Mouse (Mus musculus) adrenal gland, adult (tissue): ENCODE measurements at regions not wholly inside any gene's neighbourhood (a gene's known extent, or its start where the extent isn't known, plus 50 kb on each side); places are given as distances from the start of the nearest gene placed in this dataset.

Experiments used
- DNase-seq, 2 experiments: peaks; one replicate each; pipeline ENCODE4 v3.0.0; 2022 to 2023; ENCODE audit warnings: low spot score in 1 of 2; ENCODE audit not compliant: inconsistent age in 2 of 2

DNA sequence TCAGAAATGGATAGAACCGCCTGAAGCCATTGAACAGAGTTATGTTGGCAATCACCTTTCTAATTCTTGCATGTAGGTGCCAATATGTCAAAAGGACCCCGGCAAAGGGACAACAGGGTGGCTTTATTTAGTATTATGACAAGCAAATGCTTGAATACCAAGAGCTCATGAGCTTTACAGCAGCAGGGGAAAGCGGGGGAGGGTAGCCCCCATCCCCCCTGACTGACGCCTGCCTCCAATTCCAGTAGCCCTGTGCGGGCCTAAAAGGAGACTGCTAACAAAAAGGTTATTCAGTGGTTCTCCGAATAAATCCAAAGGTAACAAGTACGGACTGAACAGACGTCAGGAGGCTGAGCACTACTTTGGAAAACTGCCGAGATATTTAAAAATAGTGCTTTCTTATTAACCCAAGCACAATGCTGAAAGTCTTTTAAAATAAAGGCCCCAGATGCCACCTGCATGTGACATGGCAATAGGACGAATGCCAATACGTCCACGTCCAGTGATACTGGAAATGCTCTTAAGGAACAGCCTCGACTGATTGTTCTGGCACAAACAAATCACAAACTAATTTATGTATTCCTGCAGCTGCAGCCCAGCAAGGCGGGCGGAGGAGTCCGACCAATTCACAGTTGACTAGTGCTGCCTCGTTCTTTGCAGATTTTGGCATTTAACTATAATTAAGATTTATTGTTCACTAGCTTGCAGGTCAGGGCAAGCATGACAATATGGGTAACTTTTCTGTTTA, 771.7 kb upstream of the Car8 start:
- DNase-seq: no peak

DNA sequence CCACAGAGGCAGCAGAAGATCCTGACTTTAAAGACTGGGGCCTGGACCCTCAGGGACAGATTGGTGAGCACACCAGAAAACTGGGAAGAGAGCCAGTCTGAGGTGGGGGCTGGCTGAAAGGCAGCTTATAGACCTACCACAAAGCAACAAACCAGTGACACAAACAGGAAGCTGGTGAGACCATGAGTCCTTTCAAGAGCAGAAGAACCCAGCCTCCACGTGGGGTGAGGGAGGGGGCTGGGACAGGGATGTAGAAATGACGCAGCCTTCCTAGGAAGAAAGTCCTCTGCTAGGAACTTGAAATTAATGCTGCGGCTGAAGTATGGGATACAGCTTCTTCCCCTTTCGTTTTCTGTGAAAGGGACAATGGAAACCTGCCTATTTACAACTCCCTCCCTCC, 770.8 kb upstream of the Car8 start:
- peak in 1 of 2 experiments; percentile 49 for DNase-seq

DNA sequence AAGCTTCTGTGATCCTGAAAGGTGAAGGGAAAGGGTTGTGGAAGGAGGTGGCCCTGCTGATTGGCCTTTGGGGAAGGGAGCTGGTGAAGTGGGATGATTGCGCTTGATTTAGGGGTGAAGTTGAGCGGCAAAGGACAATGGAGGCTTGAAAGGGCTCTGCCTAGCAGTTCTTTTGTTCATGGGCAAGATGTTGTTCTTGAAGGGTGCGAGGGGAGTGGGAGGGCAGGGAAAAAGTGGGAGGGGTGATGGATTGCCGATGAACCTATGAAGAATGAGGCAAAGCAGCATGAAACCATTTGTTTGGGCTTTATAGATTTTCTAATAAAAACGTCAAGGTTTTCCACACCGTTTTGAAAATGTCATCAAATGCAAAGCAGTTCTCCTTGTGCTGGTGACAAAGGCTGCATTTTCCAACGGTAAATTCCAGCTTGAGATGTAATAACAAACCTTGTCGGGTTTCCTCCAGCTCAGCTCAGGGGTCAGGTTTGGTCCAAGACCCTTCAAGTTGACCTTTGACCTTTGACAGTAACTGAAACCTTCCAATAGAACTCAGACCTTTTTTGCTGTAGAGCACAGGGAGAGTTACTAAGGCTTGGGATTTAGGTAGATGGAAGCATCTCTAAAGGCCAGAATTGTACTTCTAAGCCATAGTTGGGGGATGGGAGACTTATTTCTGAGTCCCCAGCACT, 767.2 kb upstream of the Car8 start:
- DNase-seq: no peak

DNA sequence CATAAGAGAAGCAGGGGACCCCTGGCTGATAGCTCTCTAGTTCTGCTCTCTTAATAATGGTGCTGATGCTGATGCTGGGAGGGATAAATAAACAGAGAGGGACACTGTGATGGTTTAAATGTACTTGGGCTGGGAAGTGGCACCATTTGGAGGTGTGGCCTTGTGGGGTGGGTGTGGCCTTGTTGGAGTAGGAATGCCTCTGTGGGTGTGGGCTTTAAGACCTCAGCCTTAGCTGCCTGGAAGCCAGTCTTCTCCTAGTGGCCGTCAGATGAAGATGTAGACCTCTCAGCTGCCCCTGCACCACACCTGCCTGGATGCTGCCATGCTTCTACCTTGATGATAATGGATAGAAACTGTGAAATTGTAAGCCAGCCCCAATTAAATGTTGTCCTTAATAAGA, 765.0 kb upstream of the Car8 start:
- no peak for DNase-seq

DNA sequence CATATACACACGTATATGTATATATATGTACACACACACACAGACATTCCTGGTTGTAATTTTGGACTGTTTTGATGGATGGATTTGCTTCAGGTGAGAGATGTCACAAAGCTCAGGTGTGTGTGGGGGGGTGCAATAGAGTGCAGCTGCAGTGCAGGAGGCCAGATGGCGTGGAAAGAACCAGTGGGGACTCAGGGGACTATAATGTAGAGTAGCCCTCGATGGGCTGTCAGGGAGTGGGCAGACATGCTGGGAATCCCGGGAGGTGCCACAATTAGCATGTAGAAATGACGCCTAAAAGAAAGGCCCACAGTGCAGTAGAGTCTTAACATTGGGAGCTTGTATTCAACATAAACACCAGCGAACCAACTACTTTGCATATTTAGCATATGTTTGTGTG, 763.5 kb upstream of the Car8 start:
- no peak for DNase-seq

DNA sequence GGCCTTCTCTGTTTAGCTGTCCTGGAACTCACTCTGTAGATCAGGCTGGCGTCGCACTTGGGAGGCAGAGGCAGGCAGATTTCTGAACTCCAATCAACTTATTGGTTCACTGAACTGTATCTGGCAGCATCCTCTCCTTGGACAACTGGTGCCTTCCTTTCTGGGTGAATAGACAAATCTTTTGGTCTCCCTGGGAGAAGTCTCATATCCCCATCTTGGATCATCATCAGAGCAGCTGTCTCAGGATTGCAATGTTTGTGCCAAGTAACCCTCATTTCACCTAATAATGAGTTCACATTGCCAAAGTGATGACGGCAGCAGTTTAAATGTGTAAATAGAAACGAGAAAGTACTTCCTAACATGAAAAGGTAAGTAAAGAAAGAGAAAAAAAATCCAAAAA, 759.8 kb upstream of the Car8 start:
- DNase-seq: no peak

DNA sequence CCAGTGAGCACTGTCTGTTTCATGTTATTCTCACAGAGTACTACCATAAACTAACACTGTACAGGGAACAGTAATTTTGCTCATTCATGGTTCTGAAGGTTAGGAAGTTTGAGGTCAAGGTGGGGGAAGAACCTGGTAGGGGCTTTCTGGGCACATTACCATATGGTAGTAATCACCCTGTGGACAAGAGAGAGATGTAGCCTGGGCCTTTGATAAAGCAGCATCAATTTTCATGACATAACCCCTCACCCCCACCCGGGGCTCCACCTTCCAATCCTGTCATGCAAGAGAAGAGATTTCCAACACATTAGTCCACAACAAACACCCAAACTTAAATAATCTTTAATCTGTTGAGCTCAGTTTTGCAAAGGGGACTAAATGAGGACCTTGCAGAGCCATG, 753.3 kb upstream of the Car8 start:
- no peak for DNase-seq

DNA sequence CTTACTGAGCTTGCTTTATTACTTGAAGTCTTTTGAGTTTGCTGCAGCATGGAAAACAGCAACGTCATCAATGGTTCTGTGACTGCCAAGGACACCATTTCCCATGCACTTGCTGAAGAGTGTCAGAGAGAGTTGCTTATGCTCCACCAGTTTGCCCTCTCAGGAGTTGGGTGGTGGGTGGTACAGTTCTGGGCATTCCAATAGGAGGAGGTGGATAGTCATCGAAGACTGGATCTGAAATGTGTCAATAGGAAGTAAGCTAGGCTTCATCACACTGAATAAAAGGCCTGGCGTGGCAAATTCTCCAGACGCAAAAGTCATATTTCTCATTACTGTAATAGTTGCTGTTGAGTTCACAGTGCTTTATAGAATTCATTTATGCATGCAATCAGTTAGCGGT, 751.7 kb upstream of the Car8 start:
- peak in 1 of 2 experiments; percentile 28 for DNase-seq

DNA sequence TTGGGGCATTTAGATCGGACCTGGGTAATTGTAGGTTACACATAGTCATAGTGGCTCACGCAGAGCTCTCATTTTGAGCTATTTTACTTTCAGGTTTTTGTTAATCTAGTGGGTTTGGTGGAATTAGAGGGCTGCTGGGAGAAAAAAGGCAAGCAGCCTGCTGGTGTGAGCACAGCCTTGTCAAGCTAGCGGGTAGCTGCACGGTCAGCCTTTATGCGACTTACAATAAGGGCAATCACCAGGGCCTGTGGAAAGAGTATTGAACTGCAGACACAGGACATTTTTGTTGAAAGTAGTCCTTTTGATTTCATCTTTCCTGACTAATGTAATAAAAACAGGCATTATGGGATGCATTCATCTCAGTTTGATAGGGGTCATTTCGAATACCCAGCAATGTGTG, 750.8 kb upstream of the Car8 start:
- no peak for DNase-seq

DNA sequence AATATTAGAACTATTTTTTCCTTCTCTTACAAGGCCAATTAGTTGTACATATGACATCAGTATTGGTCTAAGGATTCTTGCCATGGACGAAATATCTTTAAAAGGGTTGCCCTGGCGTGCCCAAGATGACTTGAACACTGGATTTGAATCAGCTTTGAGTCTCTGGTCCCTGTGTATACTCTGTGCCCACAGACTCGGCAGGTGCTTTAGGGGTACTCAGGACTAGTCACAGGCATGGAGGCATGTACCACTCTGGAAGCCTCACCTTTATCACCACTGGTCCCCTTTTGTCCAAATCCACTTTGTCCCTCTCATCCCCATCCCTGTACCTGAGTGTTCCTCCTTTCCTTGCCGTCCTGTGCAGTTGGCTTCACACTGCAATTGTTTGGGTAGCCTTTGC, 750.3 kb upstream of the Car8 start:
- no peak for DNase-seq

DNA sequence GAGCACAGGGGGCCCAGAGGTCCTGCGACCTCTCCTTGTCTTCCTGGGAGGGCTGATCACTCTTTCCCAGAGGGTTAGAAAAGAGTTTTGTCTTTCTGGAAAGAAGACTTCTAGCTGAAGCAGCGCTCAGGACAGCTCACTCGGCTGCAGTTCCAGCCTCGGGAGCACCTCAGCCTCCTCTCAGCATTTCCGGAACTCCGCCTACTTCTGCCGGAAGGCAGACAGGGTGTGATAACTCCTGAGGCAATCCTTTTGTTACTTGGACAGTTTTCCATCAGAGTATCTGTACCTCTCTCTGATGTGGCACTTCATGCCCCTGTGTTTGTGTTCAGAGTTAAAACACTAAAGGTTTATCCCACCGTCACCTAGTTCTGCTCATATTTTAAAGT, 749.5 kb upstream of the Car8 start:
- DNase-seq: no peak

DNA sequence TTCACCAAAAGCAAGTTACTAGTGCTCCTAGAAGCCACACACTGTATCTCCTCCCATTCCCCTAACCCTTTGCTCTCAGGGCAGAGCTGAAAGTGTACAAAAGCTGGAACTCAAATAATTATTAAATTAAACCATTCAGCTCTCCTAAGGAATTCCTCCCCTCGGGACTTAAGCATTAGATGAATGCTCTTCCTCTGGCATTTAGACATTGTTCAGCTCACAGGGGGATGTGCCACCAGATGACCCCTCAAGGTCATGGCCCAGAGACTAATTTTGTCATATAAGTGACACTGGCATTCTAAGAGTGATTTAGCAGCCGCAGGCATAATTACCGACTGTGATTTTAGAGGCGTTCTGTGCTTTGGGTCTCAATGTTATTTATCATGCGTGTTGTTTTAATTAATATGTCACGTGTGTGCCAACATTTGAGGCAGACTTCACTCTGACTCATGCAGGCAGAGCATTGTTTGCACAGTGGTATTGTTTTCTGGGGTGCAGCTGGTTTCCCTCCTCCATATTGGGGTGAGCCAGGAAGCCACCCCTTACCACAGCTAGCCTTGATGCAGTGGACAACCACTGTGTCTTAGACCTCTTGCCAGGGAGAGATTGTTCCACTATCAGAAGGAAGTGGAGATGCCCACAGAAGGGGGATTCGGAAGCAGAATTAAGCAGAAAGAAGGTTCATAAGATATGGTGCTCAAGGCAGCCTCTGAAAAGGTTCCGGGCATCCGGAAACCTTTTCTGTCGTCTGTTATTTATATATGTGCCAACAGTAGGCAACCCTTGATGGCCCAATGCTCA, 748.9 kb upstream of the Car8 start:
- DNase-seq: no peak

DNA sequence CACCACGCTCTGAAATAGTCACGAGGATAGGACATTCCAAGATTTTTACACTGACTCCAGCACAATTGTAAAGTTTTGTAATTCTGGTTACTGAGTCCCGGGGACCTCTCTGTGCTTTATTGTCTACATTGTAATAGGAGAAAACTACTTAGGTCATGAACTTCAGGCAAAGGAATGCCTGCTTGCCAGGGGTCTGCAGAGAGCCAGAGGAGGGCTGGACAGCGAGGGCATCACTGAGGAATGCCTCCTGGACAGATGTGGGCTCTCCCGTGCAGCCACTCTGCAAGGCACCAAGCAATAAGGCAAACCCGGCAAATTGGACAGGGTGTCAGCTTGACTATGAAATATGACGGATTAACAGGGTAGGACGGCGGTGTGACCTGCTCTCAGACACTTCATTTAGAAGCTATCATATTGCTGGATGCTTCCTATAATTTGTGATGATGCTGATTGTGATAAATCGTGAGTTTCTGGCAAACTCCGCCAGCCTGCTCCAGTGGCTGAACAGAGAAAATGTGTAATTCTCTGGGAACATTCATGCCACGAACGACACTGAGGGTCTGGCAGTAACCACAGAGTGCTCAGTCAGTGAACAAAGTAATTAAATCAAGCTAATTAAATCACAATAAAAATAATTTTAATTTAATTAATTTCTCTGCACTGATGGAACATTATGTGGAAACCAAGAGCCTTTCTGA, 747.7 kb upstream of the Car8 start:
- no peak for DNase-seq

DNA sequence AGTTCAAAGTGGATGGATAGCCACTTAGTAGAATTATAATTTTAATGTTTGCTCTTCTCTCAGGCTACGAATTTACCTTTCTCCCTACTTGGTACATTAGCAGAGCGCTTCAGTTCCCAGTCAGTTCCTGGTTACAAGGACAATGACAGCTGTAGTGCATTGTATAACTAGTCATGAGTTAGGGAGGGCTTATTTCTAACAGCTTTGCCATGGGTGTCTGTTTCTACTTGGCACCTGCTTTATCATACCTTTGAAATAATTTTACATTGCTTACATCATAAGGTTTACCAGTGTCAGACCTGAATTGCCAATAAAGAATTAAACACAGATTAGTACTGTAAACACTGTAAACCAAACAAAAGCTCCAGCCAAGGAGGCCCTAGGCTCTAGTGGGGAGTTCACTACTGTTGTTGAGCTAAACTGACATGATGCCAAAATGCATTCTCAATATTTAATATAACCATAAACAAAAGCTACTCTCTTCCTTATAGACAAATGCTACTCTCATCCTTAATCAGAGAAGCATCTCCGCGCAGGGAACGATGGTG, 745.3 kb upstream of the Car8 start:
- no peak for DNase-seq

DNA sequence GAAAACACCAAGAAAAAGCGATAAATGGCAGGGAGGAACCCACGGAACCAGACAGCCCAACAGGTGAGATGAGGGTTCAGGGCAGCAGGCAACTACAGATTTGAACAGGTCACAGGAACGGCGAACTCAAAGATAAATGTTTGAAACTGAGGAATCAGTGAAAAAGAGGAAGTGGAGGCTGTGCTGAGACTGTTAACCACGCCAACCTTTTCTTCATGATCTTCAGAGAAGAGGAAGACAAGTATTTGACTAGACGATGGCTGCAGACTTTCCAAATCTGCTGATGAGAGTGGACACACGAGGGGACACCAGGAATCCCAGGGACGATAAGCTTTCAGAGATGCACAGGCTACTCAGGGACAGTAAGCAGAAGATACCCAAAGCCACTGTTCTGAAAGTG, 740.1 kb upstream of the Car8 start:
- DNase-seq: no peak

DNA sequence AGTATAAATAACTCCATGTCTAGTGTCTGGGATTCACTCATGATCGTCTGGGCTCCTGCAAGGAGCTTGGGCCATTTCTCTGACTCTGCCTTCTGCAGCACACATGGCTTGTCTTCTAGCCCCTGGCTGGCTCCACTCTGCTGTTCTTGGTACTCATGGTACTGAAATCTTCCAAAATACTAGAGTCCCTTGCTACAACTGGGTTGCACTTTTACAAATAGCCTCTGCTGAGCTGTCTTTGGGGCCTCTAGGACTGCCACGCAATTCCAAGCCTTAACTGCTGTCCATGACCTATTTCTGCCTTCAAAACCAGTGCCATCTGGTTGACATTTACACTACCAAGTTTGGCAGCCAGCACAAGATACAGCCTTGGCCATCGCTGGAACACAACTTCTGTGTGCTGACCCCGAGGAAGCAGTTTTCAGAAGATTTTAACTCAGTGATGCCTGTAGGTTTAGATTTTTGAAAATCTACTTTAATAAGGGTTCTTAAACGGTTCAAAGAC, 731.2 kb upstream of the Car8 start:
- peak; percentile 85 to 92 for DNase-seq

DNA sequence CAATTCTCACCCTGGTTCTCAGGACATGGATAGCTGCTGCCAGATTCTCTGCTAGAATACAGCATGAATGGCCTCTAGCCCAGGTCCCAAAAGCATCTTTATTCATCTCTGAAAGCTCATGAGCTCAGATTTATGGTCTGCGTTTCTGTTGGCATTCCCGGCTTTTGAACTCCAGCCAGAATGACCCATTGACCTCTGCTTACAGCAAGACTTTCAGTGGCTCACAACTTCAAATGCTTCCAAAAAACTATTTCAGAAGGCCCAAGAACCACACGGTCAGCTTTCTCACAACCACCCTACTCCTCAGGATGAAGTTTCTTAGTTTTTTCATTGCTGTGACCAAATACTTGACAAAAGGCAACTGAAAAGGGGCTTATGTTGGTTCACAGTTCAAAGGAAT, 729.9 kb upstream of the Car8 start:
- DNase-seq: peak; percentile 88 to 96

DNA sequence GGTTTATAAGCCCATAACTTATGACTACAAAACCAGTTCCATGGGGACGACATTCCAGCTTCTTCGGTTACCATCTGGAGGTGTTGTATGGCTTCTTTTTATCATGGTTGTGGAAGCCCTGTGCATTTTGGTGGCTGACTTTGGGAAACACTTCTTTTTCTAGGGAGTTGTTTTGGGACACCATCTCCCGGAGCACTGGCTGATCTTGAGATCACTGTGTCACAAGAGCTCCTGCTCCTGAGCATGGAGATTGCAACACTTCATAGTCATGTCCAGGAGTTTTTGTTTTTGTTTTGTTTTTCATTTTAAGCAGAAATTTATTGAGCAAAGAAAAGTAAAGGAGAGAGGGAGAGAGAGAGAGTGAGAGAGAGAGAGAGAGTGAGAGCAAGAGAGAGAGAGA, 729.1 kb upstream of the Car8 start:
- DNase-seq: peak in 1 of 2 experiments; percentile 59

DNA sequence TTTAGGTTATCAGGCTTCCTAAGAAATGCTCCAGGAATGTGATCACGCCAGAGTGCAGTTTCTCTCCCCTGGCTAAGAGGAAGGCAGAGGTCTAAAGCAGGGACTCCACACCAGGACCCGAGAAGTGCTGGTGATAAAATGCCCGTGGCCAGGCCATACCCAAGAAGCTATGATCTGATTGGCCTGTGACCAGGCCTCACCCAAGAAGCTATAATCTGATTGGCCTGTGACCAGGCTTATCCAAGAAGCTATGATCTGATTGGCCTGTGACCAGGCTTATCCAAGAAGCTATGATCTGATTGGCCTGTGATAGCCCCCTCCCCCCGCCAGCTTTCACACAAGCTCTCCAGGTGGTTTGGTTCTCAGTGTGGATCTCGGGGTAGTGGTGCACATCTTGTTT, 726.7 kb upstream of the Car8 start:
- no peak for DNase-seq

DNA sequence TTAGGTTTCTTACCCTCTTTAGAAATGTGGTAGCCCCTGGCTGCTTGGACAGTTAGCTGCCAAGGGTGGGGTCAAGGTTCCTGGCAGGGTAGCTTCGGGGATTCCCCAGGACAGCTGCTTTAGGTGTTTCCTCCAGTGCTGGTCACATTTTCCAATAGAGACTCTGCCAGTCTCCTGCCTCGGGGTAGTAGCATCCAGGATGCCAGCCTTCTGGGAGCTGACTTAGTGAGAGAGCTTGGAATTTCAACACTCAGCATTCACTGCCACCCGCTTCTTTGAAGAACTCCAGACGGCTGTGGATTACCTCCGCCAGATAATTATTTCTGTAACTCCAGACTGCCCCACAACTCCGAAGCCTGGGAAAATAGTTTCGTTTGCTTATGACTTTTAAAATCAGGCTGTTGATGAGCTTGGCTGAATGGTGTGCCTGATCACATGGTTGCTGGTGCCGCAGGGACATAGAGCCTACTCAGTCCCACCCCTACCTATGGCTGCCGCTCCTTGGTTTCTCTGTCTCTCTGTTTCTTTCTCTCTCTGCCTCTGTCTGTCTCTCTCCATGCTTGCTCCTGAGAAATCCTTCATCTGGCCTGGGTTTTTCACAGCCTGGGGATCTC, 724.2 kb upstream of the Car8 start:
- peak in 1 of 2 experiments; percentile 49 for DNase-seq

DNA sequence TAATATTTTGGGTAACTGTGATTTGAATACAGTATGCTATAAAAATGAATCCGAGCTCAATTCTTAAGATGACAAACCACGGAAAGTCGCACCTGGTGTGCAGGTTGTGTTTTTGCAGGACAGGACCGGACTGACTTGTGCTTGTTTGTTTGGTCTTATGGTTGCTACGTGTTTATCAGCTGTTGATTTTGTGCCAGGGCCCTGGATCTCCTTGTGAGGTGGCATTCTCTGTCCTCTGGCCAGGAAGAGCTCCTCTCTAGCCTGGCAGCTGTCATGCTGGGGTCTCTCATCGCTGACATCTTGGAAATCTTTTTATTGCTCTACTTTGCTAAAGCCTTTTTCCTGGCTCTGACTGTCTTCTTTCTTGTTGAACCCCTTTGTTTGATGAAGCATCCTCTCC, 723.0 kb upstream of the Car8 start:
- no peak for DNase-seq
